Mouse (Mus musculus) kidney, adult 2 months (tissue): ENCODE measurements around the gene Gm10024.

Experiments used
- CTCF ChIP-seq: fragments of 200-500 bp; conservative IDR thresholded peaks from 2 replicates; pipeline ENCODE4 v1.5.1; 2011; ENCODE audit warnings: low read depth, mild to moderate bottlenecking, control low read depth, low read length, moderate library complexity, mixed read lengths; ENCODE audit not compliant: insufficient read depth, insufficient read length
- POLR2A ChIP-seq: fragments of 200-500 bp; IDR thresholded peaks from one replicate; pipeline ENCODE4 v1.6.1; 2011; ENCODE audit warnings: low read depth, low read length, control low read depth

DNA sequence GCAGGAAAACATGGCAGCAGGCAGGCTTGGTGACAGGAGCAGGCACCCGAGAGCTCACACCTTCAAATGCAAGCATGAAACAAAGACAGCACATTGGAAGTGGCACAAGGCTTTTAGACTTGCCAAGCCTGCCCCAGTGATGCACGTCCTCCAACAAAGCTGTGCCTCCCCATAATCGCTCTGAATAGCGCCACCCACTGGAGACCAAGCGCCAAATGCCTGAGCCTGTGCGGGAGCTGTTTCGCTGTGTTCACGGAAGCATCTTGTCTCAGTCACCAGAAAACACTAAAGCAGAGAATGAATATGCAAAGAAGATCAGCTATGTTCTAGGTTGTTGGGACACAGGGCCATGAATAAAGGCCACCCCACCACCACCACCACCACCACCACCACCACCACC is 13.6 kb downstream of the Gm10024 start:
- TF ChIP-seq CTCF (0 out of 2 replicates have a peak, but pooled peaks have one; percentile 3), POLR2A (no peak)
